Mouse (Mus musculus): ENCODE measurements around the gene Gm49318. TPM values are rescaled to one million over a fixed set of nuclear protein-coding genes. Genes with fewer than 3 reads are reported as not detected.

Gm49318 gene
- total RNA-seq (2023): not detected

GRCm38 (mm10) chr9:22070791-22071573 is at the start of gene Gm49318, which contains the start of gene Zfp653:
Gm49318 (minus strand) TSS chr9:22071259.
Zfp653 (minus strand) TSS chr9:22071376.

GRCm38 (mm10) chr9:22116740-22117426 is 45.8 kb upstream of the Gm49318 start, which contains the start of gene Elof1:
Elof1 (minus strand) TSS chr9:22117172.

GRCm38 (mm10) chr9:22098993-22099696 is 28.1 kb upstream of the Gm49318 start, which contains the start of gene Cnn1:
Cnn1 (plus strand) TSS chr9:22099216.

GRCm38 (mm10) chr9:22085022-22085834 is 14.2 kb upstream of the Gm49318 start, which contains the start of gene Ecsit:
Ecsit (minus strand) TSS chr9:22085438.

GRCm38 (mm10) chr9:22051958-22052254 is 19.2 kb downstream of the Gm49318 start, which contains the start of gene Elavl3:
Elavl3 (minus strand) TSS chr9:22052023.

GRCm38 (mm10) chr9:22002194-22003162 is 68.6 kb downstream of the Gm49318 start, which contains the start of the genes Ccdc151 and Prkcsh:
Ccdc151 (minus strand) TSS chr9:22002634.
Prkcsh (plus strand) TSS chr9:22002806.

GRCm38 (mm10) chr9:21989230-21990110 is 81.6 kb downstream of the Gm49318 start, which contains the start of gene Rgl3:
Rgl3 (minus strand) TSS chr9:21989446.

Other genes with a start within 250 kb of the Gm49318 start
- not detected for gene Angptl8, start 235.7 kb downstream of the Gm49318 start, total RNA-seq (2023)
- gene Dock6, start 218.6 kb downstream of the Gm49318 start, total RNA-seq (2023): 1 to 10 TPM; 2.6 to 4.3 TPM
- gene Rab3d, start 153.1 kb downstream of the Gm49318 start, total RNA-seq (2023): 100 to 1,000 TPM; 154 to 156 TPM
- 1 to 10 TPM in 1 of 2 experiments, under 1 TPM in 1; 0.77 to 1.5 TPM for gene Ccdc159, start 143.8 kb downstream of the Gm49318 start, total RNA-seq (2023)
- 10 to 100 TPM; 17.0 to 20.7 TPM for gene Tmem205, start 143.7 kb downstream of the Gm49318 start, total RNA-seq (2023)
- 1 to 10 TPM; 1.2 to 1.4 TPM for gene Plppr2, start 134.2 kb downstream of the Gm49318 start, total RNA-seq (2023)
- 1 to 10 TPM; 4.3 to 4.5 TPM for gene Swsap1, start 115.5 kb downstream of the Gm49318 start, total RNA-seq (2023)
- gene Epor, start 107.8 kb downstream of the Gm49318 start, total RNA-seq (2023): 10 to 100 TPM in 1 of 2 experiments, 1 to 10 TPM in 1; 10.0 to 15.7 TPM
- not detected for gene Rgl3, start 81.8 kb downstream of the Gm49318 start, total RNA-seq (2023)
- not detected for gene Ccdc151, start 68.6 kb downstream of the Gm49318 start, total RNA-seq (2023)
- 10 to 100 TPM; 55.2 to 67.9 TPM for gene Prkcsh, start 68.5 kb downstream of the Gm49318 start, total RNA-seq (2023)
- under 1 TPM in 1 of 2 experiments, not detected in 1; 0.55 TPM for gene Elavl3, start 19.2 kb downstream of the Gm49318 start, total RNA-seq (2023)
- 1 to 10 TPM; 9.0 to 9.7 TPM for gene Zfp653, start 117 bp upstream of the Gm49318 start, total RNA-seq (2023)
- gene Ecsit, start 14.2 kb upstream of the Gm49318 start, total RNA-seq (2023): 1 to 10 TPM; 8.6 to 8.7 TPM
- gene Cnn1, start 28.0 kb upstream of the Gm49318 start, total RNA-seq (2023): not detected
- 10 to 100 TPM; 34.9 to 42.1 TPM for gene Elof1, start 45.9 kb upstream of the Gm49318 start, total RNA-seq (2023)
- 10 to 100 TPM; 28.6 to 38.7 TPM for gene Acp5, start 64.5 kb upstream of the Gm49318 start, total RNA-seq (2023)
- gene Pigyl, start 85.6 kb upstream of the Gm49318 start, total RNA-seq (2023): 10 to 100 TPM; 15.4 to 16.0 TPM
- not detected for gene Zfp872, start 116.8 kb upstream of the Gm49318 start, total RNA-seq (2023)
- 10 to 100 TPM; 12.4 to 17.5 TPM for gene Zfp809, start 154.5 kb upstream of the Gm49318 start, total RNA-seq (2023)
- under 1 TPM; 0.26 to 0.40 TPM for gene Zfp599, start 188.6 kb upstream of the Gm49318 start, total RNA-seq (2023)
- 1 to 10 TPM; 6.3 to 6.7 TPM for gene Zfp810, start 236.4 kb upstream of the Gm49318 start, total RNA-seq (2023)

Data from neutrophil, adult 83 days (primary cell).